Mouse (Mus musculus) liver, embryonic 11.5 days (tissue): Measurements from ENCODE around the gene Vmn2r84. TPM values are rescaled to one million over a fixed set of nuclear protein-coding genes. Genes with fewer than 3 reads are reported as not detected.

Experiments
- ATAC-seq: fragments of 200-750 bp; cut with Nextera tagmentation; replicated peaks from 2 replicates; pipeline ENCODE4 v1.8.0; 2017; ENCODE audit warnings: moderate number of reproducible peaks, mild to moderate bottlenecking, moderate TSS enrichment, moderate library complexity; ENCODE audit not compliant: low FRiP score
- DNase-seq: peaks from one replicate; pipeline ENCODE4 v3.0.0-alpha.2; 2017; ENCODE audit warnings: low spot score
- H3K27ac ChIP-seq: fragments of 300-500 bp; sonication (generic); 2 replicates; pipeline ENCODE4 v1.5.1; 2014; ENCODE audit warnings: mild to moderate bottlenecking, low read depth, low read length, control low read depth
- H3K27me3 ChIP-seq: fragments of 300-500 bp; sonication (generic); replicated peaks from 2 replicates; pipeline ENCODE4 v1.6.1; 2014; ENCODE audit warnings: low read length, mixed read lengths; ENCODE audit not compliant: control insufficient read depth, insufficient read depth
- H3K36me3 ChIP-seq: fragments of 300-500 bp; sonication (generic); 2 replicates; pipeline ENCODE4 v1.6.1; 2014; ENCODE audit warnings: mild to moderate bottlenecking, low read length, moderate library complexity, mixed read lengths; ENCODE audit not compliant: control insufficient read depth, insufficient read depth
- H3K4me1 ChIP-seq: fragments of 300-500 bp; sonication (generic); replicated peaks from 2 replicates; pipeline ENCODE4 v1.6.1; 2014; ENCODE audit warnings: low read length, mixed read lengths; ENCODE audit not compliant: control insufficient read depth, insufficient read depth
- H3K4me2 ChIP-seq: fragments of 300-500 bp; sonication (generic); 2 replicates; pipeline ENCODE4 v1.6.1; 2014; ENCODE audit warnings: mild to moderate bottlenecking, control low read depth, moderate library complexity
- H3K4me3 ChIP-seq: fragments of 300-500 bp; sonication (generic); 2 replicates; pipeline ENCODE4 v1.5.1; 2014; ENCODE audit warnings: low read depth, low read length, control low read depth
- H3K9ac ChIP-seq: fragments of 300-500 bp; sonication (generic); 2 replicates; pipeline ENCODE4 v1.6.1; 2014; ENCODE audit warnings: low read depth, low read length, control low read depth
- H3K9me3 ChIP-seq: fragments of 300-500 bp; sonication (generic); 2 replicates; pipeline ENCODE4 v1.6.1; 2016; ENCODE audit warnings: low read length, inconsistent platforms, mixed read lengths; ENCODE audit not compliant: control insufficient read depth
- WGBS: fragments of 180-500 bp; shearing (Covaris S2); extraction: QIAGEN DNeasy Blood & Tissue Kit; methylation state at CpG from one replicate; pipeline ENCODE4 v1.1.7; 2014; 5-methylcytosine and 5-hydroxymethylcytosine counted together
- polyA plus RNA-seq: library from polyadenylated mRNA; unstranded; fragments of >200 nt; fragmentation: Nextera tagmentation; extraction: Ambion mirVana; gene quantifications from 2 replicates; pipeline ENCODE4 v1.2.1, GENCODE M21; 2014

Vmn2r84 gene
- polyA plus RNA-seq, 1 experiment from 2014 or later, result not detected

DNA sequence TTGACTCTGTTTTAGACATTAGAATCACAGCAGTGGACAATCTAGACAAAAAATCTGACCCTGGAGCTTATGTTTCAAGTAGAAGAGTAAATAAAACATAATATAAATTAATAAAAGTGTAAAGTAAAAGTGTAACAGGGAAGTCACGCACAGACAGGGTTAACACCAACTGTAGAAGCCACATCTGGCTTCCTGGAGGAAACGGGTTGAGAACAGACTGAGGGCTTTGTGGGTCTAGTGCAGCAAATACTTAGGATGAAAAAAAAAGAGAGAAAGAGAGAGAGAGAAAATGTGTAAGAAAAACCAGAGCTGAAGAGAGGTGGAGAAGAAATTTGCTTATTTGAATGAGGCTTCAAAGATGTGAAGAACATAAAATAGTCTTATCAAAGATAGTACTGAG is 56.6 kb downstream of the Vmn2r84 start:
- ATAC-seq (no peak), DNase-seq (no peak)
- Histone ChIP-seq H3K4me3 (no peak overlapping the region), H3K36me3 (no peaks in the 10 kb centered on the region), H3K4me2 (no peak overlapping the region), H3K27ac (no peak overlapping the region), H3K9me3 (no peaks in the 10 kb centered on the region), H3K4me1 (no peaks in the 10 kb centered on the region), H3K27me3 (no peaks in the 10 kb centered on the region), H3K9ac (no peak overlapping the region)
- WGBS, result 34% methylated on average over 2 of the region's 2 CpGs

DNA sequence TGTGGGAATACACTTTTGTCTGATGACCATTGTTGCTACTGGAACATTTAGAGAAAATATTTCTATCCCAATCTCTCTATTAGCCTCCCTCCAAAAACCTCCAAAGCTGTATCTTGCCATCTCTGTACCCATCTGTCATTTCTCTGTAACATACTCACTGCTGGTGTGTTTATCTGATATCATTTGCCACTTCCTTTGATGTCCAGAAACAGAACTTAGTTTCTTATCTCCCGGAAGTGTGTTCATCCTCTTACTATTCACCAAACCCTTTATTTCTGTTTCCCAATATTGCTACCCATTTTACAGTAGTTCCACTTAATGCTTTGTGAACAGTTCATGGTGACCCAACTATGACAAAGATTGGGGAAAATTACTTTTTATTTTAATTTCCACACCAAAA is 57.7 kb downstream of the Vmn2r84 start:
- Histone ChIP-seq H3K9me3 (no peaks in the 10 kb centered on the region), H3K36me3 (no peaks in the 10 kb centered on the region), H3K27me3 (no peaks in the 10 kb centered on the region), H3K4me1 (no peaks in the 10 kb centered on the region), H3K4me3 (no peak overlapping the region), H3K9ac (no peak overlapping the region), H3K4me2 (no peak overlapping the region), H3K27ac (no peak overlapping the region)
- WGBS, result 47% methylated on average over 1 of the region's 1 CpGs
- ATAC-seq (0 out of 2 replicates have a peak, but pooled peaks have one; percentile 41), DNase-seq (no peak)

DNA sequence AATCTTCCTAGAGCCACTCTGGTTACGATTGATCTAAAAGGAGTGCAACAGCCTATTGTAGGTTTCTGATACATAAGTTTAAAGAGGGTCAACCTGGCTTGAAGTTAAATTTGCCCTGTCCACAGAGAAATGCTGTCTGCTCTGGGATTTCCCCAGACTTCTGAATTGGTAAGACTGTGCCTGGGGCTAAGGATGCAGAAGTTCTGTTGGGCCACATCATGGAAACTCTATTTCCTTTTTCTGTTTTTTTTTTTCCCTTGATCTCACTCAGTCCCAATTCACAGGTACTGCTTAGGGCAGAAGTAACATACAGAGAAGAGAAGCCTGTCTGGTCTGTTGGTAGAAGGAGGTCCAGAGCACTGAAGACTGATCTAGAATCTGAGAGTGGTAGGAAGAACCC is 63.4 kb downstream of the Vmn2r84 start:
- Histone ChIP-seq H3K9me3 (no peaks in the 10 kb centered on the region), H3K9ac (no peak overlapping the region), H3K4me1 (no peaks in the 10 kb centered on the region), H3K36me3 (no peaks in the 10 kb centered on the region), H3K4me2 (no peak overlapping the region), H3K27me3 (no peaks in the 10 kb centered on the region), H3K4me3 (no peak overlapping the region), H3K27ac (no peak overlapping the region)
- no peak for ATAC-seq
- DNase-seq, result no peak
- WGBS, result 78% methylated on average over 1 of the region's 1 CpGs

Other genes with a start within 250 kb of the Vmn2r84 start
- gene Olfr825, start 227.6 kb downstream of the Vmn2r84 start, polyA plus RNA-seq, result not detected in 2 replicates
- not detected in 2 replicates for gene Olfr826, start 210.1 kb downstream of the Vmn2r84 start, polyA plus RNA-seq
- gene Olfr827, start 179.9 kb downstream of the Vmn2r84 start, polyA plus RNA-seq, result not detected in 2 replicates
- gene Neurod4, start 114.1 kb downstream of the Vmn2r84 start, polyA plus RNA-seq, result not detected in 2 replicates
- gene Tespa1, start 71.5 kb downstream of the Vmn2r84 start, polyA plus RNA-seq, result 3.3 and 4.4 TPM in 2 replicates
- gene Vmn2r85, start 35.4 kb upstream of the Vmn2r84 start, polyA plus RNA-seq, result not detected in 2 replicates
- gene Vmn2r86, start 61.7 kb upstream of the Vmn2r84 start, polyA plus RNA-seq, result not detected in 2 replicates
- not detected in 2 replicates for gene Vmn2r87, start 103.1 kb upstream of the Vmn2r84 start, polyA plus RNA-seq